Comparison of ENCODE assay signal across 23 mouse cellular contexts in the genomic region with DNA sequence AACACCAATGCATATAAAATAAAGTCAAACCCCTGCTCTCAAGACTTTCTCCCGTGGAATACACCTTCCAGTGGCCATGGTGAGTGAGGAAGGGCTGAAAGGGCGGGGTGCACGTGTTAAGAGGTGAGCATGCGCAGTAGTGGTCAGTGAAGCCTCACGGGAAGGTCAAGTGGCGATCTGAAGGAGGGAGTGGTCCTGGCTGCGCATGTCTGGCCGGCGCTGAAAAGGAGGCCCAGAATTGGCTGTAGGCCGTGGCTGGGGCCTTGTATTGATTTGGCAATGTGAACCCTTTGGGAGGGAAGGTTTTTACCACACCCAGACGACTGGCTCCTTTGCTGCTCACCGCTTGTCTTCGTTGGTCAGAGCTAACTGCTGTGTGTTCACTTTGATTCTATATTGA. TPM values are rescaled to one million over a fixed set of nuclear protein-coding genes. Genes with fewer than 3 reads are reported as not detected.
A peak's percentile ranks its signal among the peaks of the same experiment; 100 is the strongest.
DNase-seq lines count a peak whose midpoint lies in the region; ATAC-seq and TF ChIP-seq lines count a peak whose summit lies in the region.
"Had no signal": no experiment of that assay in that cellular context is flagged by ENCODE, and none has a peak within 500 bp of the region (broad histone marks: within the 10 kb centered on the region; RNA-seq: fewer than 3 reads in every experiment).

No protein-coding gene starts in this region.

- H3K4me3 ChIP-seq in megakaryocyte, embryonic 14.5 days (replicated peaks) = peak overlapping the region; percentile 25
- H3K4me3 ChIP-seq in gastrocnemius, adult 2 months = no peak overlapping the region
- H3K4me3 ChIP-seq: embryonic facial prominence, embryonic 12.5 days; forebrain, embryonic 12.5 days; heart, embryonic 13.5 days; hindbrain, embryonic 13.5 days; limb, embryonic 10.5 days; midbrain, embryonic 12.5 days; neural tube, embryonic 15.5 days had no signal

- intact Hi-C loops in gastrocnemius, adult 2 months (cut with DNase I) = no loop called here

- H3K27me3 ChIP-seq in megakaryocyte, embryonic 14.5 days (replicated peaks) = no peaks in the 10 kb centered on the region
- H3K27me3 ChIP-seq: embryonic facial prominence, embryonic 12.5 days; forebrain, embryonic 12.5 days; heart, embryonic 13.5 days; hindbrain, embryonic 13.5 days; midbrain, embryonic 12.5 days; neural tube, embryonic 15.5 days had no signal

- H3K9me3 ChIP-seq in megakaryocyte, embryonic 14.5 days = peaks cover 8% of the 10 kb centered on the region; the same call in 1 of the 2 replicates
- H3K9me3 ChIP-seq: embryonic facial prominence, embryonic 12.5 days; forebrain, embryonic 12.5 days; heart, embryonic 13.5 days; hindbrain, embryonic 13.5 days; limb, embryonic 10.5 days; midbrain, embryonic 12.5 days; neural tube, embryonic 15.5 days had no signal

- H3K27ac ChIP-seq in gastrocnemius, adult 2 months = peak overlapping the region; percentile 48; the same call in 1 of the 2 replicates
- H3K27ac ChIP-seq: embryonic facial prominence, embryonic 12.5 days; forebrain, embryonic 12.5 days; heart, embryonic 13.5 days; hindbrain, embryonic 13.5 days; limb, embryonic 10.5 days; midbrain, embryonic 12.5 days; neural tube, embryonic 15.5 days had no signal

- TF ChIP-seq CTCF in gastrocnemius, adult 2 months (IDR thresholded peaks at IDR 0.05) = no peak

- DNase-seq in adrenal gland, postnatal 14 days = peak; percentile 52
- no peak for DNase-seq in adrenal gland, adult 2 months
- peak; percentile 80 for DNase-seq in gastrocnemius, adult 2 months
- DNase-seq in skeletal muscle tissue, adult 2 months (ENCODE audit: low read depth, low spot score) = peak; percentile 60
- DNase-seq in left cerebral cortex, adult 18-20 months (ENCODE audit: low spot score in 2 of 2) = no peak
- no peak for DNase-seq in thymus, postnatal 14 days
- DNase-seq: cerebellum, adult 2 months; cerebellum, postnatal 25 days; heart, postnatal 14 days; kidney, adult 18-20 months; kidney, postnatal 4 days; liver, postnatal 0 days; thymus, postnatal 25 days had no signal

- peaks cover 83% of the 10 kb centered on the region for H3K4me1 ChIP-seq in megakaryocyte, embryonic 14.5 days

- H3K36me3 ChIP-seq in megakaryocyte, embryonic 14.5 days (replicated peaks; ENCODE audit: low read length) = peaks cover 68% of the 10 kb centered on the region
- H3K36me3 ChIP-seq: forebrain, embryonic 12.5 days; midbrain, embryonic 12.5 days; neural tube, embryonic 15.5 days had no signal

- no peak for ATAC-seq in megakaryocyte, adult 5-6 weeks (ENCODE audit: poor library complexity, severe bottlenecking)
- ATAC-seq: liver, postnatal 0 days; lung, postnatal 0 days had no signal

RNA-seq across cellular contexts. Expression of gene Snx9, which starts 12.8 kb away (rescaled TPM):
- total RNA-seq in adrenal gland, postnatal 14 days (2021) = 48.4 and 49.2 TPM in 2 replicates
- total RNA-seq in adrenal gland, adult 2 months (2021) = 10 to 100 TPM; 48.4 to 55.9 TPM
- 26.0 and 28.3 TPM in 2 replicates for polyA plus RNA-seq in adrenal gland, adult 2 months (2012; rRNA removed)
- polyA plus RNA-seq in megakaryocyte, embryonic 14.5 days (2012; ENCODE audit: insufficient read depth, low replicate concordance) = 35.2 and 38.7 TPM in 2 replicates
- 51.4 and 51.8 TPM in 2 replicates for total RNA-seq in megakaryocyte, adult 5-6 weeks (2015)
- 36.6 and 37.1 TPM in 2 replicates for total RNA-seq in megakaryocyte, adult 5-6 weeks (2017)
- total RNA-seq in gastrocnemius, adult 2 months (2021) = 10 to 100 TPM; 22.9 to 29.6 TPM
- total RNA-seq in left cerebral cortex, adult 18-20 months (2021) = 10 to 100 TPM; 15.5 to 16.7 TPM

Comparison
In these comparisons a context has a peak if more than half of its experiments do, and no peak if none do; other contexts are left out.
1. DNase-seq: peak in adrenal gland, postnatal 14 days (single experiment), gastrocnemius, adult 2 months (single experiment) and skeletal muscle tissue, adult 2 months (single experiment); none in adrenal gland, adult 2 months (single experiment), left cerebral cortex, adult 18-20 months (0 of 2) and thymus, postnatal 14 days (single experiment).